Mouse (Mus musculus): Measurements from ENCODE around the gene Fras1.

DNA sequence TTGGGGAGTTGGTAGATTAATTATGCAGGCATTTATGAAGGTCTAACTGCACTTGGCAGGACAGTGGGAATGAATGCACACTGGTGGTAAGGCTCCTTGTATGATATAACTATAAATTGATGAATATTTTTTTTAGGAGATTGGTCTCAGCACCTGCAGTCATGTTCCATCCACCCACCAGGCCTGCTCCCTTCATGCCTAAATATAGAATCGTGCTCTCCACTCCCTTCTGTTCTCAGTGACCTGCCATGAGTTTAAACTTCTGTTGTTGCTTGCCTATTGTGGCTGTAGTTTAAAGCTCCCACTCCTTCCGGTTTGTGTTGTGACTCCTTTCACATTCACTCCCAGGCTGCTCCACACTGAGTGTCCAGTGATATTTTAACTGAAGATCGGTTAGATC is 80.7 kb downstream of the Fras1 start:
- no peak for TF ChIP-seq CTCF (IDR thresholded peaks at IDR 0.05; ENCODE audit: low read depth, low read length)
- no peak for TF ChIP-seq POLR2A (IDR thresholded peaks at IDR 0.05; ENCODE audit: extremely low read depth, insufficient read depth, low read length)
